Mouse (Mus musculus) myocyte (in vitro differentiated cells): ENCODE measurements around the gene Atp2a2. TPM values are rescaled to one million over a fixed set of nuclear protein-coding genes. Genes with fewer than 3 reads are reported as not detected.
A peak's percentile ranks its signal among the peaks of the same experiment; 100 is the strongest.

ENCODE experiments used
- H3K27me3 ChIP-seq: one replicate; pipeline ENCODE4 v1.6.1; 2011; ENCODE audit not compliant: control insufficient read depth, insufficient read depth, insufficient read length
- H3K36me3 ChIP-seq: one replicate; pipeline ENCODE4 v1.6.1; 2011; ENCODE audit not compliant: control insufficient read depth, insufficient read depth
- H3K4me2 ChIP-seq: one replicate; pipeline ENCODE4 v1.6.1; 2011; ENCODE audit warnings: low read depth, control low read depth
- H3K4me3 ChIP-seq: one replicate; pipeline ENCODE4 v1.5.1; 2011; ENCODE audit warnings: mild to moderate bottlenecking, control low read depth, moderate library complexity
- H3K79me2 ChIP-seq: one replicate; pipeline ENCODE4 v1.6.1; 2011; ENCODE audit not compliant: control insufficient read depth, insufficient read depth
- H3ac ChIP-seq: one replicate; pipeline ENCODE4 v1.6.1; 2011; ENCODE audit not compliant: control insufficient read depth, insufficient read length
- CEBPB ChIP-seq: IDR thresholded peaks from 2 replicates; pipeline ENCODE4 v1.6.1; 2011; ENCODE audit warnings: mild to moderate bottlenecking, moderate library complexity; ENCODE audit not compliant: poor library complexity, insufficient read depth, severe bottlenecking
- E2F4 ChIP-seq: IDR thresholded peaks from one replicate; pipeline ENCODE4 v1.6.1; 2011; ENCODE audit warnings: mild to moderate bottlenecking, control low read depth, moderate library complexity; ENCODE audit not compliant: insufficient read depth
- MAX ChIP-seq: IDR thresholded peaks from one replicate; pipeline ENCODE4 v1.6.1; 2011; ENCODE audit warnings: low read depth, mild to moderate bottlenecking, control low read depth
- MYOD1 ChIP-seq, 3 experiments: IDR thresholded peaks; one replicate each; pipeline ENCODE4 v1.6.1; 2011; ENCODE audit warnings: control low read depth in 2 of 3, low read depth in 2 of 3, mild to moderate bottlenecking in 2 of 3, moderate library complexity in 1 of 3; ENCODE audit not compliant: insufficient read length in 2 of 3, control insufficient read depth in 1 of 3
- MYOG ChIP-seq, 3 experiments: IDR thresholded peaks; one replicate each; pipeline ENCODE4 v1.6.1; 2011; ENCODE audit warnings: control low read depth in 2 of 3, low read depth in 2 of 3, mild to moderate bottlenecking in 2 of 3; ENCODE audit not compliant: insufficient read length in 2 of 3, control insufficient read depth in 1 of 3, insufficient read depth in 1 of 3
- POLR2A ChIP-seq: IDR thresholded peaks from one replicate; pipeline ENCODE4 v1.6.1; 2011; ENCODE audit warnings: low read depth, mild to moderate bottlenecking, control low read depth, moderate library complexity; ENCODE audit not compliant: insufficient read length
- POLR2AphosphoS2 ChIP-seq: IDR thresholded peaks from one replicate; pipeline ENCODE4 v1.6.1; 2011; ENCODE audit warnings: low read depth, control low read depth; ENCODE audit not compliant: insufficient read length
- REST ChIP-seq: IDR thresholded peaks from one replicate; pipeline ENCODE4 v1.6.1; 2011; ENCODE audit warnings: mild to moderate bottlenecking, control low read depth, moderate library complexity; ENCODE audit not compliant: insufficient read depth, insufficient read length
- SRF ChIP-seq: IDR thresholded peaks from one replicate; pipeline ENCODE4 v1.6.1; 2011; ENCODE audit warnings: low read depth; ENCODE audit not compliant: control insufficient read depth, insufficient read length
- TCF12 ChIP-seq: IDR thresholded peaks from one replicate; pipeline ENCODE4 v1.6.1; 2011; ENCODE audit warnings: mild to moderate bottlenecking, control low read depth; ENCODE audit not compliant: poor library complexity, insufficient read depth, severe bottlenecking
- TCF3 ChIP-seq: IDR thresholded peaks from one replicate; pipeline ENCODE4 v1.6.1; 2011; ENCODE audit warnings: low read depth, control low read depth; ENCODE audit not compliant: insufficient read length
- USF1 ChIP-seq: IDR thresholded peaks from one replicate; pipeline ENCODE4 v1.6.1; 2011; ENCODE audit warnings: low read depth, mild to moderate bottlenecking, control low read depth, moderate library complexity
- polyA plus RNA-seq: library from polyadenylated mRNA; unstranded; fragments of >200 nt; fragmentation: generic; extraction: Trizol; gene quantifications from one replicate; pipeline ENCODE4 v1.2.1, GENCODE M21; 2012; ENCODE audit warnings: missing spikeins

Gene Atp2a2
- polyA plus RNA-seq, 1 experiment: 295 TPM

DNA sequence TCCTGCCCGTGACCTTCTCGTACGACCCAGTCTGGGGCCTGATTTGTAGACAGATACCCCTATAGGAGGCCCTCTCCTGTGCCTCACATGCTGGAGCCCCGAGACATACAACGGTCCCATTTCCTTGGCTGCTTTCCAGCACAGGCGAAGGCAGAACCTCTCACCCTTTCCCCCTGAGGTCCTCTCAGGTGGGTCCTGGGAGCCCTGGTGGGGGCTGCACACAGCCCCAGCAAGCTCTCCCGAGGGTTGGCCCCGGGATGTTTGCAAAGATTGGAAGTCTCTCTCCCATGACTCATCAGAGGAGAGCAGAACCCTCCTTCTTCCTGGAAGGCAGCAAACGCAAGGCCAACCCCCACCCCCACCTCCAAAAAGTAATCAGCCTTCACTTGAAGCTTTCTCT is 9.4 kb upstream of the Atp2a2 start:
- H3K79me2 ChIP-seq: no peaks in the 10 kb centered on the region
- H3K4me3 ChIP-seq: no peak overlapping the region
- no peaks in the 10 kb centered on the region for H3K27me3 ChIP-seq
- TF ChIP-seq MYOD1 (IDR thresholded peaks at IDR 0.05; ENCODE audit: control insufficient read depth in 1 of 3, insufficient read length in 2 of 3, low read depth in 2 of 3) (no peak), USF1 (no peak), MYOG (IDR thresholded peaks at IDR 0.05; ENCODE audit: control insufficient read depth in 1 of 3, insufficient read depth in 1 of 3, insufficient read length in 2 of 3, low read depth in 2 of 3) (no peak), E2F4 (no peak), CEBPB (no peak), MAX (no peak), POLR2A (no peak), SRF (no peak), TCF12 (no peak), REST (no peak), TCF3 (no peak), POLR2AphosphoS2 (no peak)
- no peaks in the 10 kb centered on the region for H3K36me3 ChIP-seq
- peak overlapping the region; percentile 55 for H3K4me2 ChIP-seq
- no peak overlapping the region for H3ac ChIP-seq

GRCm38 (mm10) chr5:122510651-122511157 is 8.7 kb upstream of the Atp2a2 start:
- H3K36me3 ChIP-seq: no peaks in the 10 kb centered on the region
- no peak overlapping the region for H3K4me2 ChIP-seq
- no peak overlapping the region for H3K4me3 ChIP-seq
- H3ac ChIP-seq: no peak overlapping the region
- H3K79me2 ChIP-seq: no peaks in the 10 kb centered on the region
- H3K27me3 ChIP-seq: no peaks in the 10 kb centered on the region
- TF ChIP-seq USF1 (no peak), MYOG (IDR thresholded peaks at IDR 0.05; ENCODE audit: control insufficient read depth in 1 of 3, insufficient read depth in 1 of 3, insufficient read length in 2 of 3, low read depth in 2 of 3) (no peak), E2F4 (no peak), TCF3 (no peak), SRF (no peak), REST (no peak), MAX (no peak), MYOD1 (IDR thresholded peaks at IDR 0.05; ENCODE audit: control insufficient read depth in 1 of 3, insufficient read length in 2 of 3, low read depth in 2 of 3) (no peak), POLR2AphosphoS2 (no peak), POLR2A (no peak), CEBPB (no peak), TCF12 (no peak)

DNA sequence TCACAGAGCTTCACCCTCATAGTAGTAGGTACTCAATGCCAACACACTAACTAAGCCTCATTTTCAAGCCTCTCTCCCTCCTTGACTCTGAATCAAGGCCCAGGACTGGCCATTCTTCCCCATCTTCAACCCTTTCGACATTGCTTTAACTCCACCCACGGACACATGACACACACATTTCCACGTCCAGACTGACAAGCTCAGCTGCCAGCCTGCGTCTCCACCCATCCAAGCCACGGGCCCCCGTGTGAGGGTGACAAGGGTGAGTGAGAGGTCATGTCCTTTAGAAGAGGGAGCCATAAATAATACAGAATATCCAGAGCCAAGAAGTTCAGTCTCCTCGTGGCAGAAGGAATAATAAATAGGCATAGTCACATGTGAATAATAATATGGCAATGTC is 7.6 kb upstream of the Atp2a2 start:
- Histone ChIP-seq H3K4me3 (no peak overlapping the region), H3K36me3 (no peaks in the 10 kb centered on the region), H3K4me2 (peak overlapping the region; percentile 24), H3K79me2 (no peaks in the 10 kb centered on the region), H3ac (no peak overlapping the region), H3K27me3 (no peaks in the 10 kb centered on the region)
- TF ChIP-seq POLR2AphosphoS2 (no peak), MYOD1 (IDR thresholded peaks at IDR 0.05; ENCODE audit: control insufficient read depth in 1 of 3, insufficient read length in 2 of 3, low read depth in 2 of 3) (peak; percentile 75 to 99 (median 93)), TCF3 (peak; percentile 44), MYOG (IDR thresholded peaks at IDR 0.05; ENCODE audit: control insufficient read depth in 1 of 3, insufficient read depth in 1 of 3, insufficient read length in 2 of 3, low read depth in 2 of 3) (peak in 2 of 3 experiments; percentile 19 to 71)

- TF ChIP-seq REST (no peak), SRF (no peak), CEBPB (no peak), USF1 (no peak), MAX (no peak), POLR2A (no peak), E2F4 (no peak)
- no peak overlapping the region for H3ac ChIP-seq
- no peaks in the 10 kb centered on the region for H3K36me3 ChIP-seq
- H3K4me3 ChIP-seq: no peak overlapping the region
- H3K27me3 ChIP-seq: no peaks in the 10 kb centered on the region
- no peaks in the 10 kb centered on the region for H3K79me2 ChIP-seq
- no peak overlapping the region for H3K4me2 ChIP-seq
Observed at GRCm38 (mm10) chr5:122508861-122509306, 6.9 kb upstream of the Atp2a2 start.

GRCm38 (mm10) chr5:122507396-122507795 is 5.4 kb upstream of the Atp2a2 start:
- no peak overlapping the region for H3ac ChIP-seq
- H3K27me3 ChIP-seq: no peaks in the 10 kb centered on the region
- no peaks in the 10 kb centered on the region for H3K79me2 ChIP-seq
- TF ChIP-seq POLR2AphosphoS2: no peak
- TF ChIP-seq CEBPB: no peak
- TF ChIP-seq USF1: no peak
- no peak for TF ChIP-seq E2F4
- no peak for TF ChIP-seq MYOD1 (IDR thresholded peaks at IDR 0.05; ENCODE audit: control insufficient read depth in 1 of 3, insufficient read length in 2 of 3, low read depth in 2 of 3)
- TF ChIP-seq POLR2A: no peak
- no peak for TF ChIP-seq MYOG (IDR thresholded peaks at IDR 0.05; ENCODE audit: control insufficient read depth in 1 of 3, insufficient read depth in 1 of 3, insufficient read length in 2 of 3, low read depth in 2 of 3)
- TF ChIP-seq TCF3: no peak
- no peak for TF ChIP-seq SRF
- TF ChIP-seq TCF12: no peak
- TF ChIP-seq MAX: no peak
- TF ChIP-seq REST: no peak
- no peaks in the 10 kb centered on the region for H3K36me3 ChIP-seq
- H3K4me3 ChIP-seq: no peak overlapping the region
- H3K4me2 ChIP-seq: no peak overlapping the region
